Mouse (Mus musculus) cerebellum, adult 11-12 months (tissue): ENCODE results near the gene Btbd35f4.
"Not testable (repeated sequence)": the region's sequence is repeated elsewhere in the genome, so short reads cannot be mapped to it uniquely, and the experiment has no call there.

Experiments
- DNase-seq: peaks from one replicate; pipeline ENCODE4 v3.0.0; 2022

The Btbd35f4 gene

GRCm38 (mm10) chrX:4800196-4800595 lies at the start of gene Btbd35f4:
TSS of gene Btbd35f4 (plus strand) at chrX:4800496.
- DNase-seq = not testable (repeated sequence)

GRCm38 (mm10) chrX:4840016-4840415 lies 39.7 kb downstream of the Btbd35f4 start:
- not testable (repeated sequence) for DNase-seq
